Mouse (Mus musculus) midbrain, embryonic 14.5 days (tissue): Measurements from ENCODE around the gene Sypl. TPM values are rescaled to one million over a fixed set of nuclear protein-coding genes. Genes with fewer than 3 reads are reported as not detected.

Source experiments
- ATAC-seq: fragments of 200-750 bp; cut with Nextera tagmentation; 2 replicates; pipeline ENCODE4 v1.8.0; 2017; ENCODE audit warnings: moderate number of reproducible peaks, moderate library complexity; ENCODE audit not compliant: low FRiP score, low TSS enrichment
- DNase-seq: peaks from one replicate; pipeline ENCODE4 v3.0.0-alpha.2; 2015
- H3K27ac ChIP-seq: fragments of 300-500 bp; sonication (generic); replicated peaks from 2 replicates; pipeline ENCODE4 v1.5.1; 2014; ENCODE audit warnings: mild to moderate bottlenecking, low read depth, low read length, moderate library complexity
- H3K27me3 ChIP-seq: fragments of 300-500 bp; sonication (generic); 2 replicates; pipeline ENCODE4 v1.6.1; 2014; ENCODE audit warnings: low read length, control low read depth, mixed read lengths; ENCODE audit not compliant: control insufficient read depth, insufficient read depth
- H3K36me3 ChIP-seq: fragments of 300-500 bp; sonication (generic); 2 replicates; pipeline ENCODE4 v1.6.1; 2014; ENCODE audit warnings: low read length, control low read depth; ENCODE audit not compliant: control insufficient read depth, insufficient read depth
- H3K4me1 ChIP-seq: fragments of 300-500 bp; sonication (generic); 2 replicates; pipeline ENCODE4 v1.6.1; 2014; ENCODE audit warnings: mild to moderate bottlenecking, antibody characterized with exemption, low read length, control low read depth; ENCODE audit not compliant: control insufficient read depth, insufficient read depth
- H3K4me2 ChIP-seq: fragments of 300-500 bp; sonication (generic); 2 replicates; pipeline ENCODE4 v1.6.1; 2014; ENCODE audit warnings: mild to moderate bottlenecking, low read length, moderate library complexity
- H3K4me3 ChIP-seq: fragments of 300-500 bp; sonication (generic); replicated peaks from 2 replicates; pipeline ENCODE4 v1.5.1; 2014; ENCODE audit warnings: low read depth, low read length
- H3K9ac ChIP-seq: fragments of 300-500 bp; sonication (generic); replicated peaks from 2 replicates; pipeline ENCODE4 v1.6.1; 2014; ENCODE audit warnings: mild to moderate bottlenecking, low read length, moderate library complexity
- H3K9me3 ChIP-seq: fragments of 300-500 bp; sonication (generic); 2 replicates; pipeline ENCODE4 v1.6.1; 2016; ENCODE audit warnings: low read length, control low read depth, mixed read lengths; ENCODE audit not compliant: control insufficient read depth
- WGBS: fragments of 180-500 bp; shearing (Covaris S2); extraction: QIAGEN DNeasy Blood & Tissue Kit; methylation state at CpG from one replicate; pipeline ENCODE4 v1.1.7; 2014; 5-methylcytosine and 5-hydroxymethylcytosine counted together
- polyA plus RNA-seq: library from polyadenylated mRNA; unstranded; fragments of >200 nt; fragmentation: Nextera tagmentation; extraction: Ambion mirVana; gene quantifications from 2 replicates; pipeline ENCODE4 v1.2.1, GENCODE M21; 2014

Gene Sypl
- 34.2 and 39.4 TPM in 2 replicates for polyA plus RNA-seq

- no peaks in the 10 kb centered on the region for H3K36me3 ChIP-seq
- peak; percentile 99 for DNase-seq
- peak within 1 kb of the TSS; percentile 95 for H3K27ac ChIP-seq
- H3K9ac ChIP-seq = peak within 1 kb of the TSS; percentile 75
- WGBS = 0% methylated on average over 51 of the region's 52 CpGs
- H3K27me3 ChIP-seq = no peaks in the 10 kb centered on the region
- peak within 1 kb of the TSS; percentile 81 for H3K4me2 ChIP-seq
- H3K4me3 ChIP-seq = peak within 1 kb of the TSS; percentile 69
- no peaks in the 10 kb centered on the region for H3K9me3 ChIP-seq
- ATAC-seq = peak; percentile 96
- H3K4me1 ChIP-seq = peaks cover 24% of the 10 kb centered on the region
Observed at GRCm38 (mm10) chr12:32953596-32954215, at the start of gene Sypl. Gene Sypl, plus strand, starts transcription at chr12:32953891.

GRCm38 (mm10) chr12:32909686-32910085 lies 44.0 kb upstream of the Sypl start:
- Histone ChIP-seq H3K27me3 (no peaks in the 10 kb centered on the region), H3K9me3 (no peaks in the 10 kb centered on the region), H3K36me3 (no peaks in the 10 kb centered on the region), H3K4me2 (no peak overlapping the region), H3K4me3 (no peak overlapping the region), H3K4me1 (0 out of 2 replicates have a peak, but pooled peaks cover 4% of the 10 kb centered on the region), H3K27ac (no peak overlapping the region), H3K9ac (no peak overlapping the region)
- 56% methylated on average over 10 of the region's 10 CpGs for WGBS
- no peak for DNase-seq
- peak; percentile 36; the same call in 1 of the 2 replicates for ATAC-seq

- ATAC-seq (peak; percentile 78), DNase-seq (peak; percentile 98)
- Histone ChIP-seq H3K4me1 (0 out of 2 replicates have a peak, but pooled peaks cover 4% of the 10 kb centered on the region), H3K4me2 (peak overlapping the region; percentile 42), H3K9ac (no peak overlapping the region), H3K9me3 (no peaks in the 10 kb centered on the region), H3K27me3 (no peaks in the 10 kb centered on the region), H3K4me3 (no peak overlapping the region; the same call in 1 of the 2 replicates), H3K36me3 (no peaks in the 10 kb centered on the region), H3K27ac (no peak overlapping the region)
- WGBS = 11% methylated on average over 11 of the region's 11 CpGs
Observed at GRCm38 (mm10) chr12:32910092-32910491, 43.6 kb upstream of the Sypl start.

GRCm38 (mm10) chr12:32910560-32911194 lies 43.0 kb upstream of the Sypl start:
- Histone ChIP-seq H3K36me3 (no peaks in the 10 kb centered on the region), H3K4me1 (0 out of 2 replicates have a peak, but pooled peaks cover 4% of the 10 kb centered on the region), H3K27ac (no peak overlapping the region), H3K9ac (no peak overlapping the region), H3K27me3 (no peaks in the 10 kb centered on the region), H3K4me2 (peak overlapping the region; percentile 42), H3K9me3 (no peaks in the 10 kb centered on the region), H3K4me3 (no peak overlapping the region; the same call in 1 of the 2 replicates)
- DNase-seq (peak; percentile 86), ATAC-seq (peak; percentile 31)
- 25% methylated on average over 15 of the region's 15 CpGs for WGBS

- no peaks in the 10 kb centered on the region for H3K9me3 ChIP-seq
- WGBS = 12% methylated on average over 4 of the region's 4 CpGs
- no peak overlapping the region for H3K4me3 ChIP-seq
- ATAC-seq (no peak), DNase-seq (no peak)
- no peak overlapping the region for H3K27ac ChIP-seq
- 0 out of 2 replicates have a peak, but pooled peaks cover 4% of the 10 kb centered on the region for H3K4me1 ChIP-seq
- no peak overlapping the region for H3K9ac ChIP-seq
- H3K36me3 ChIP-seq = no peaks in the 10 kb centered on the region
- H3K4me2 ChIP-seq = no peak overlapping the region
- H3K27me3 ChIP-seq = no peaks in the 10 kb centered on the region
Observed at GRCm38 (mm10) chr12:32911569-32911968, 42.1 kb upstream of the Sypl start.

- ATAC-seq (no peak), DNase-seq (no peak)
- 87% methylated on average over 5 of the region's 5 CpGs for WGBS
- no peak overlapping the region for H3K4me2 ChIP-seq
- no peak overlapping the region for H3K4me3 ChIP-seq
- no peaks in the 10 kb centered on the region for H3K36me3 ChIP-seq
- no peaks in the 10 kb centered on the region for H3K9me3 ChIP-seq
- H3K4me1 ChIP-seq = 0 out of 2 replicates have a peak, but pooled peaks cover 4% of the 10 kb centered on the region
- H3K9ac ChIP-seq = no peak overlapping the region
- H3K27me3 ChIP-seq = no peaks in the 10 kb centered on the region
- H3K27ac ChIP-seq = no peak overlapping the region
Observed at GRCm38 (mm10) chr12:32912772-32913171, 40.9 kb upstream of the Sypl start.

GRCm38 (mm10) chr12:32918683-32919082 lies 35.0 kb upstream of the Sypl start:
- H3K27me3 ChIP-seq = no peaks in the 10 kb centered on the region
- WGBS = 87% methylated on average over 7 of the region's 7 CpGs
- no peaks in the 10 kb centered on the region for H3K4me1 ChIP-seq
- H3K36me3 ChIP-seq = no peaks in the 10 kb centered on the region
- no peaks in the 10 kb centered on the region for H3K9me3 ChIP-seq
- no peak overlapping the region for H3K9ac ChIP-seq
- H3K27ac ChIP-seq = no peak overlapping the region
- ATAC-seq = no peak
- H3K4me3 ChIP-seq = no peak overlapping the region
- DNase-seq = no peak
- no peak overlapping the region for H3K4me2 ChIP-seq

- no peaks in the 10 kb centered on the region for H3K36me3 ChIP-seq
- 47% methylated on average over 3 of the region's 3 CpGs for WGBS
- ATAC-seq = no peak
Observed at GRCm38 (mm10) chr12:32919091-32919490, 34.6 kb upstream of the Sypl start.

GRCm38 (mm10) chr12:32919527-32919926 lies 34.2 kb upstream of the Sypl start:
- Histone ChIP-seq H3K27ac (no peak overlapping the region), H3K36me3 (no peaks in the 10 kb centered on the region), H3K4me2 (no peak overlapping the region), H3K27me3 (no peaks in the 10 kb centered on the region), H3K9ac (no peak overlapping the region), H3K4me3 (no peak overlapping the region), H3K4me1 (no peaks in the 10 kb centered on the region), H3K9me3 (no peaks in the 10 kb centered on the region)
- ATAC-seq = no peak
- WGBS = 84% methylated on average over 5 of the region's 5 CpGs
- no peak for DNase-seq

More at GRCm38 (mm10) chr12:32919091-32919490, 34.6 kb upstream of the Sypl start:
- no peak overlapping the region for H3K9ac ChIP-seq
- H3K4me1 ChIP-seq = no peaks in the 10 kb centered on the region
- no peak for DNase-seq
- no peak overlapping the region for H3K27ac ChIP-seq
- no peak overlapping the region for H3K4me3 ChIP-seq
- no peaks in the 10 kb centered on the region for H3K9me3 ChIP-seq
- no peak overlapping the region for H3K4me2 ChIP-seq
- H3K27me3 ChIP-seq = no peaks in the 10 kb centered on the region
